Mouse (Mus musculus) heart, postnatal 0 days (tissue): Measurements from ENCODE around the gene Ric8b.

Experiments
- CTCF ChIP-seq: IDR thresholded peaks from 2 replicates; pipeline ENCODE4 v1.5.1; 2016; ENCODE audit warnings: antibody characterized with exemption, control low read depth, low read depth
- EP300 ChIP-seq: IDR thresholded peaks from 2 replicates; pipeline ENCODE4 v1.6.1; 2016; ENCODE audit warnings: antibody characterized with exemption, low read depth

GRCm38 (mm10) chr10:84963126-84963525 lies 45.7 kb downstream of the Ric8b start:
- no peak for TF ChIP-seq CTCF
- TF ChIP-seq EP300: no peak
